Mouse (Mus musculus) embryonic fibroblast, embryonic 13.5 days (primary cell): Measurements from ENCODE around the gene Ctps.

Experiments
- CTCF ChIP-seq: IDR thresholded peaks from 2 replicates; pipeline ENCODE4 v1.5.1; 2011; ENCODE audit warnings: mild to moderate bottlenecking, control low read depth, low read length, moderate library complexity, borderline replicate concordance; ENCODE audit not compliant: insufficient read depth
- POLR2A ChIP-seq: IDR thresholded peaks from 2 replicates; pipeline ENCODE4 v1.6.1; 2011; ENCODE audit warnings: low read depth, mild to moderate bottlenecking, control low read depth, low read length, moderate library complexity

GRCm38 (mm10) chr4:120606941-120607340, 36.9 kb upstream of the Ctps start:
- no peak for TF ChIP-seq CTCF
- no peak for TF ChIP-seq POLR2A
